Mouse (Mus musculus) hematopoietic stem cell, adult 5-6 weeks (primary cell): ENCODE results near the gene Ccdc85c. TPM values are rescaled to one million over a fixed set of nuclear protein-coding genes. Genes with fewer than 3 reads are reported as not detected.

Source experiments
- ATAC-seq, 2 experiments: fragments of 125-278 bp in 1 of 2; replicated peaks in 1 of 2; 2 replicates each; pipeline ENCODE4 v1.8.0; 2016 to 2017; ENCODE audit warnings: inconsistent platforms in 2 of 2, mild to moderate bottlenecking in 2 of 2, moderate number of reproducible peaks in 2 of 2, low read depth in 1 of 2, moderate TSS enrichment in 1 of 2; ENCODE audit not compliant: low FRiP score in 2 of 2, poor library complexity in 2 of 2, severe bottlenecking in 2 of 2, insufficient read depth in 1 of 2, low TSS enrichment in 1 of 2
- total RNA-seq: library from RNA; stranded (forward); fragments of 172-1452, 232-1000 nt; gene quantifications from 2 replicates; pipeline ENCODE4 v1.2.3, GENCODE M21; 2017

Gene Ccdc85c
- total RNA-seq = 1.4 and 4.4 TPM in 2 replicates

- ATAC-seq = no peak
Measured at GRCm38 (mm10) chr12:108274661-108275507, at the start of gene Ccdc85c. Ccdc85c (minus strand) TSS chr12:108275425.

GRCm38 (mm10) chr12:108320096-108320495 lies 44.9 kb upstream of the Ccdc85c start:
- no peak for ATAC-seq

GRCm38 (mm10) chr12:108318499-108318898 lies 43.3 kb upstream of the Ccdc85c start:
- ATAC-seq = peak in 1 of 2 experiments; percentile 7; a peak in 1 of 4 replicates

GRCm38 (mm10) chr12:108317826-108318430 lies 42.7 kb upstream of the Ccdc85c start:
- ATAC-seq = no peak

GRCm38 (mm10) chr12:108317201-108317738 lies 42.0 kb upstream of the Ccdc85c start:
- 0 out of 4 replicates have a peak, but pooled peaks of 1 of the 2 experiments have one; percentile 43 for ATAC-seq

GRCm38 (mm10) chr12:108316655-108317054 lies 41.4 kb upstream of the Ccdc85c start:
- ATAC-seq = no peak

GRCm38 (mm10) chr12:108315818-108316217 lies 40.6 kb upstream of the Ccdc85c start:
- ATAC-seq = no peak

GRCm38 (mm10) chr12:108313244-108313772 lies 38.1 kb upstream of the Ccdc85c start:
- no peak for ATAC-seq

GRCm38 (mm10) chr12:108312432-108312851 lies 37.2 kb upstream of the Ccdc85c start:
- ATAC-seq = no peak

- no peak for ATAC-seq
Measured at GRCm38 (mm10) chr12:108311741-108312290, 36.6 kb upstream of the Ccdc85c start.

- ATAC-seq = no peak
Measured at GRCm38 (mm10) chr12:108310456-108311027, 35.3 kb upstream of the Ccdc85c start.

GRCm38 (mm10) chr12:108310041-108310440 lies 34.8 kb upstream of the Ccdc85c start:
- ATAC-seq = no peak

GRCm38 (mm10) chr12:108309116-108309794 lies 34.0 kb upstream of the Ccdc85c start:
- ATAC-seq = peak; percentile 47 to 69; a peak in 3 of 4 replicates

GRCm38 (mm10) chr12:108308363-108308856 lies 33.2 kb upstream of the Ccdc85c start:
- ATAC-seq = no peak

GRCm38 (mm10) chr12:108307553-108307952 lies 32.3 kb upstream of the Ccdc85c start:
- ATAC-seq = peak; percentile 43 to 44; a peak in 2 of 4 replicates

- no peak for ATAC-seq
Measured at GRCm38 (mm10) chr12:108305812-108306794, 30.9 kb upstream of the Ccdc85c start, which contains the start of gene Hhipl1. Hhipl1 (plus strand) TSS chr12:108306270.
